Mouse (Mus musculus): ENCODE results near the gene Fam169a. TPM values are rescaled to one million over a fixed set of nuclear protein-coding genes. Genes with fewer than 3 reads are reported as not detected.
"Not testable (repeated sequence)": the region's sequence is repeated elsewhere in the genome, so short reads cannot be mapped to it uniquely, and the experiment has no call there.

The Fam169a gene
- total RNA-seq, 2 experiments from 2014 or later: 40.9 to 43.1 TPM

DNA sequence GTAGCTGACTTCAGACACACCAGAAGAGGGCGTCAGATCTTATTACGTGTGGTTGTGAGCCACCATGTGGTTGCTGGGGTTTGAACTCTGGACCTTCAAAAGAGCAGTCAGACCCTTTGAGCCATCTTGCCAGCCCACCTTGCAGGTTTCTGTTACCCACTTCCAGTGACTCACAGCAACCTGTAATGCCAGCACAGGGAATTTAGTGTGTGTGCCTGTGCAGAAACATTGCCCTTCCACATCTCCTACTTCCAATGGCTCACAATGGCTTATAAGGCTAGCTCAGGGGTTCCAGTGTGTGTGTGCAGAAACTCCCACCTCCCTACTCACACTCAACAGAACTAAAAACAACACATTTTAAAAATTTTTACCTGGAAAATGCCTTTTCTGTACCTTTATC lies 10.5 kb downstream of the Fam169a start:
- DNase-seq (ENCODE audit: low spot score in 2 of 2): no peak

DNA sequence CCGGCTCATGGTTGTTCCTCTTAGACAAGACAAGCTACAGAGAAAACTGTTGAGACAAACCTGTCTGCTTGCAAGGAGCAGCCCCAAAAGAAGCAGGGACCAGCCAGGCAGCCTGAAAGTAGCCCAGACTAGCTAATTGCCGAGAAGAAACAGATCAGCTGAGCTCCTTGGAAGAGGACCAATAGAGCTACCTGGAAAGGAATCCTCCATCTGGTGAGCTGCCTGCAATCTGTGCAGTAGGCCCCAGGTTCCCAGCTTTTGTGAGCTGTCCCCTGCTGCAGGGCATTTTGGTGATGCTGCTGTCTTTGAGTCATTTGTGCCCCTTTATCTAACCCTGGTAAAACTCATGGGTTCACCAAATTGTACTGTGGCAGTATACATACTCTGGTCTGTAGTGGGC lies 13.1 kb downstream of the Fam169a start:
- no peak for DNase-seq (ENCODE audit: low spot score in 2 of 2)

- DNase-seq (ENCODE audit: low spot score in 2 of 2): no peak
Measured at GRCm38 (mm10) chr13:97080615-97081014, 13.5 kb downstream of the Fam169a start.

DNA sequence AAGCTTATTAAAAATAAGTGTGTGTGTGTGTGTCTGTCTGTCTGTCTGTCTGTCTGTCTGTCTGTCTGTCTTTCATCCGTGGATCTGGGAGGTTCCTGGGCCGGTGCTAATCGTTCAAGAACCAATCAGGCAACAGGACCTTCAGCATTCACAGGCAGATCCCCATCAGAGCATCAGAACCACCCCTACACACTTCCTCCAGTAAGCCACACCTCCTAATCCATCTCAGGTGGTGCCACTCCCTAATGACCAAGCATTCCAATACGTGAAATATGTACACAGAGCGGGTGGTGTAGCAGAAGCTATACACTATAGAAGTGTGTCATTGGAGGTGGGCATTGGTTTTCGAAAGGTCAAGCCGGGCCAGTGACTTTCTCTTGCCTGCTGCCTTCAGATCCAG lies 15.3 kb downstream of the Fam169a start:
- no peak for DNase-seq (ENCODE audit: low spot score in 2 of 2)

GRCm38 (mm10) chr13:97086316-97086715 lies 19.2 kb downstream of the Fam169a start:
- DNase-seq (ENCODE audit: low spot score in 2 of 2): no peak

GRCm38 (mm10) chr13:97087421-97087820 lies 20.3 kb downstream of the Fam169a start:
- no peak for DNase-seq (ENCODE audit: low spot score in 2 of 2)

GRCm38 (mm10) chr13:97088183-97088582 lies 21.1 kb downstream of the Fam169a start:
- no peak for DNase-seq (ENCODE audit: low spot score in 2 of 2)

- DNase-seq (ENCODE audit: low spot score in 2 of 2): peak in 1 of 2 experiments; percentile 27
Measured at GRCm38 (mm10) chr13:97095726-97096125, 28.6 kb downstream of the Fam169a start.

GRCm38 (mm10) chr13:97099187-97099852 lies 32.2 kb downstream of the Fam169a start, which contains the start of gene Gm6169:
TSS of gene Gm6169 (minus strand) at chr13:97099237.
- peak; percentile 22 to 83 for DNase-seq (ENCODE audit: low spot score in 2 of 2)

DNA sequence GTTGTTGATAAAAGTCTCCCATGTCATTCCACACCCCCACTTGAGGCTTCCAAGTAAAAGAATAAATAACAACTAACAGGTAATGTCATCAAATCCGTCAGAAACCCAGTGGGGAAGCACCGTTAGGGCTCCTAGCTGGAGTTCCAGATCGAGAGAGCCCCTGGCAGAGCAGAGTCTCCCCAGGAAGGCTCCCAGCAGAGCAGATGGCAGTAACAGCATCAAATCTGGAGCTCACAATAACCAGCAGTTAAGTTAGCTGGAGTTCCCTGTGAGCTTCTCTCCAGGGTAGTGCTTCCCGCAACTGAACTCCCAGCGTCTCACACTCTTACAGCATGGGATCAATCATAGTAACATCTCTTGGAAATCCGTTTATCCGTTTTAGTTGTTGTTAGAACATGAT lies 37.9 kb downstream of the Fam169a start:
- peak; percentile 25 to 57 for DNase-seq (ENCODE audit: low spot score in 2 of 2)

DNA sequence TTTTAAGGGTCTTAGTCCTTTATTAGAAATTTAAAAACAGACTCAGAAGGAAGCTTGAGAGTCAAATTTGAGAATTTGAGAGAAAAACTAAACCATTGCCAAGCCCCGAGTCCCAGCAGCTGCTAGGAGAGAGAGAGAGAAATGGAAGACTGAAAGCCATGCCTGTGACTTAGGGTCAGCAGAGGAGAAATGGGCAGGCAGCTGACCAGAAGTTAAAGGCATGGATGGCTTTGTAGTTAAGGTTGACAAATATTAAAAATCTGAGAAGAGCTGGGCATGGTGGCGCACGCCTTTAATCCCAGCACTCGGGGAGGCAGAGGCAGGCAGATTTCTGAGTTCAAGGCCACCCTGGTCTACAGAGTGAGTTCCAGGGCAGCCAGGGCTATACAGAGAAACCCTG lies 40.6 kb downstream of the Fam169a start:
- DNase-seq (ENCODE audit: low spot score in 2 of 2): not testable (repeated sequence)

GRCm38 (mm10) chr13:97109046-97109445 lies 42.0 kb downstream of the Fam169a start:
- no peak for DNase-seq (ENCODE audit: low spot score in 2 of 2)

- DNase-seq (ENCODE audit: low spot score in 2 of 2): no peak
Measured at GRCm38 (mm10) chr13:97121341-97121740, 54.3 kb downstream of the Fam169a start.

DNA sequence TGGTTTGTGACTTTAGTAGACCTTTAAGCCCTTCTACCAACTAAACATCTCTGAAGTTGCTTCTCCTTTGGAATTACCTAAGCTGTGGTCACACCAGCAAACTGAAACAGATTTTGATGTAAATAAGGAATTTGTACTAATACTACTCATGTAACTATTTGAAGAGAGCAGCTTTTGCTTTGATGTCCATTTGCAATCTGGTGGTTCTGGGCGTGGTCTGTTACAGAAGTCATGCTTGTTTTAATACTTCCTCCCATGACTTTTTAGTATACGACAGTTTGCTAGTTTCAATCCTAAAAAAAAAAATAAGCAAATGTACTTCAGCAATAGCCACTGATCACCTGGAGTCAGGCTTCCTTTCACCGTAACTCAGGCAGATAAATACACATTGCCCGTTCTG lies 62.6 kb downstream of the Fam169a start:
- DNase-seq (ENCODE audit: low spot score in 2 of 2): not testable (repeated sequence)

DNA sequence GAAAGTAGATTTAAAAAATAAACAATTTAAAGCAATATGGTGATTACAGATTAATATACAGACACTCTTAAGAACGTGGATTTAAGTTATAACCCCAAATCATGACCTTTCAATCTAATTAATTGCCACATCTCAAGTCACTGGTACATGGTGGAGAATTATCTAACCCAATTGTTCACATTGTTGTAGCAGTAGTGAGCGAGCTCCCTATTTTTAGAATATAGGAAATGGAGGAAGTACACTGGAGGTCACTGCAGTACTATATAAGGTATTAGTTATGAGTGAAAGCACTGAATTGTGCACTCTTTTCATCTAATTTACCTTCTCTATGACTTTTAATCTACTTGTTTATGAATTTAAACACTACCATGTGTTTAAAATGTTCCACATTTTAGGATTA lies 63.3 kb downstream of the Fam169a start:
- not testable (repeated sequence) for DNase-seq (ENCODE audit: low spot score in 2 of 2)

- DNase-seq (ENCODE audit: low spot score in 2 of 2): peak; percentile 91 to 95
Measured at GRCm38 (mm10) chr13:97137466-97138400, 70.6 kb downstream of the Fam169a start, which contains the start of the genes Gfm2 and Nsa2. TSS of gene Gfm2 (plus strand) at chr13:97137937. TSS of gene Nsa2 (minus strand) at chr13:97137937.

- DNase-seq (ENCODE audit: low spot score in 2 of 2): not testable (repeated sequence)
Measured at GRCm38 (mm10) chr13:97138404-97138931, 71.4 kb downstream of the Fam169a start.

DNA sequence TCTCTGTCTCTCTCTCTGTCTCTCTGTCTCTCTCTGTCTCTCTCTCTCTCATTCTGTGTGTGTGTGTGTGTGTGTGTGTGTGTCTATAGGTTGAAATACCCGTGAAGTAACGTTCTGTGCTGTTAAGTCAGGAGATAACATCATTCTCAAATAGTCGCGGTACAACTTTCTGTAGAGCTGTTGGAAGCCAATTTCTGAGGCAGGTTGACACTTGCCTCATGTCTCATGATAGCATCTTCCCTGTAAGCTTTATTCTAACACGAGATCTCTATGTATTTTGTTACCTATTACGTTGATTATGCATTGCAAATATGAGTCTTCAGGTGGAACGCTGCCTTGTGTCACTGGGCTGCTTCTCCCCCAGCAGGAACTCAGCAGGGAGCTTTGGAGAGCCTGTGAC lies 75.2 kb downstream of the Fam169a start:
- DNase-seq (ENCODE audit: low spot score in 2 of 2): no peak

DNA sequence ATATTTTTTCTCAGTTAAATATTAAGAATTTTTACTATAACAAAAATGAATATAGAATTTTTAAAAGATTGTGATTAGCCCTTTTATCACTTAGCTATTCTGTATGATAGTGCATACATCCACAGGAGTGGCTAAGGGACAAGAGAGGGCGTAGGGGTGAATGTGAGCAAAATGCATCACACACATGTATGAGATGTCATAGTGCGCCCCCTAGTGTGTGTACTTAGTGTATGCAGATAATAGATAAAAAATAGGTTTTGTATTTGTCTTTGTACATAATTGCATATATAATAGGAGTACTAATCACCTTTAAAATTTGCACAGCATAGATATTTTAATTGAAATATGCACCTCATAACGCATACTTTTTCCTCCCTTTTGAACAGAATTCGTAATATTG lies 78.7 kb downstream of the Fam169a start:
- DNase-seq (ENCODE audit: low spot score in 2 of 2): peak in 1 of 2 experiments; percentile 29

- no peak for DNase-seq (ENCODE audit: low spot score in 2 of 2)
Measured at GRCm38 (mm10) chr13:97175520-97176264, 108.6 kb downstream of the Fam169a start.

DNA sequence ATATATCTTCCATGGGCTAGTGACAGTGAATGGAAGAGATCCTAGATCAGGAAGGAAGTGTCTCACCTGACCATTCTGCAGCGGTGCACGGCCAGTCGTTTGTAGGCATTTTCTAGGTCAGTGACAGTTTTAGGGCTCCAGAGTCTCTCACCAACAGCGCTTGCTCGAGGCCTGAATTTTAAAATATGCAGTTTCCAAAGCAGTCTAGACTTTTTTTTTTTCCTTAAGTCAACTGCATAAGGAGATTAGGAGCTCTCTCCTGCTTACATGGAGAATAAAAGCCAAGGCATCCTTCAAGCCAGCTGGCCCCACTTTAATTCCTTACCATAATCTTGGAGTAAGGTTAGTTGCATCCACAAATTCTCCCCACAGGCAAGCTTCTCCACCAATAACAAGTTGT lies 109.6 kb downstream of the Fam169a start:
- DNase-seq (ENCODE audit: low spot score in 2 of 2): no peak

All from layer of hippocampus, adult 18-20 months (tissue).